ENCODE assay signal across 21 mouse cellular contexts in genomic region chr14:123079733-123080132, GRCm38 (mm10).
"Had no signal": no experiment of that assay in that cellular context is flagged by ENCODE, and none has a peak within 500 bp of the region (broad histone marks: within the 10 kb centered on the region; RNA-seq: fewer than 3 reads in every experiment).

No protein-coding gene starts in this region.

- H3K9ac ChIP-seq: limb, embryonic 12.5 days; limb, embryonic 15.5 days; neural tube, embryonic 12.5 days; neural tube, embryonic 15.5 days; stomach, embryonic 15.5 days had no signal

- H3K4me3 ChIP-seq: limb, embryonic 12.5 days; limb, embryonic 15.5 days; neural tube, embryonic 12.5 days; neural tube, embryonic 15.5 days; stomach, embryonic 15.5 days had no signal

- H3K36me3 ChIP-seq: limb, embryonic 12.5 days; limb, embryonic 15.5 days; neural tube, embryonic 12.5 days; neural tube, embryonic 15.5 days; stomach, embryonic 15.5 days had no signal

- DNase-seq: kidney, adult 18-20 months; kidney, adult 9 months; kidney, postnatal 14 days; kidney, postnatal 4 days; left cerebral cortex, postnatal 4 days; lung, adult 2 months; lung, postnatal 14 days; lung, postnatal 4 days; midbrain, embryonic 14.5 days; right cerebral cortex, adult 18-20 months; right cerebral cortex, postnatal 14 days; spleen, adult 18-20 months; thymus, postnatal 25 days had no signal

- H3K4me1 ChIP-seq: limb, embryonic 12.5 days; limb, embryonic 15.5 days; neural tube, embryonic 12.5 days; neural tube, embryonic 15.5 days; stomach, embryonic 15.5 days had no signal

- ATAC-seq: inflammation-experienced regulatory T-cells, adult 6 months; intestine, embryonic 16.5 days had no signal

- H3K27ac ChIP-seq: limb, embryonic 12.5 days; limb, embryonic 15.5 days; neural tube, embryonic 12.5 days; neural tube, embryonic 15.5 days; stomach, embryonic 15.5 days had no signal

- H3K9me3 ChIP-seq: limb, embryonic 12.5 days; limb, embryonic 15.5 days; neural tube, embryonic 12.5 days; neural tube, embryonic 15.5 days; stomach, embryonic 15.5 days had no signal

- H3K4me2 ChIP-seq: limb, embryonic 12.5 days; limb, embryonic 15.5 days; midbrain, embryonic 11.5 days; neural tube, embryonic 12.5 days; neural tube, embryonic 15.5 days; stomach, embryonic 15.5 days had no signal

- H3K27me3 ChIP-seq: limb, embryonic 12.5 days; limb, embryonic 15.5 days; neural tube, embryonic 12.5 days; neural tube, embryonic 15.5 days; stomach, embryonic 15.5 days had no signal
